Mouse (Mus musculus): ENCODE results near the gene Csrnp3. TPM values are rescaled to one million over a fixed set of nuclear protein-coding genes. Genes with fewer than 3 reads are reported as not detected.

Gene Csrnp3
- polyA plus RNA-seq, 1 experiment: 1.1 TPM

- no peaks in the 10 kb centered on the region for H3K4me1 ChIP-seq (ENCODE audit: control insufficient read depth, insufficient read depth, low read length)
- H3K27ac ChIP-seq (ENCODE audit: insufficient read depth, low read depth, low read length): no peak overlapping the region
- no peak overlapping the region for H3K4me3 ChIP-seq (ENCODE audit: insufficient read depth, low read depth, low read length)
- no peaks in the 10 kb centered on the region for H3K27me3 ChIP-seq (replicated peaks; ENCODE audit: control insufficient read depth, insufficient read depth, low read length)
- WGBS: 87% methylated on average over 19 of the region's 19 CpGs
- DNase-seq: no peak
- no peaks in the 10 kb centered on the region for H3K36me3 ChIP-seq (ENCODE audit: control insufficient read depth, insufficient read depth, low read length)
- no peak for TF ChIP-seq POLR2A (IDR thresholded peaks at IDR 0.05; ENCODE audit: low read depth, low read length)
- TF ChIP-seq CTCF (conservative IDR thresholded peaks at IDR 0.05; ENCODE audit: insufficient read depth, insufficient read length, low read depth, low read length): no peak
Measured at GRCm38 (mm10) chr2:66008995-66009654, 163.6 kb downstream of the Csrnp3 start.

GRCm38 (mm10) chr2:66009677-66010076, 164.1 kb downstream of the Csrnp3 start:
- Histone ChIP-seq H3K36me3 (ENCODE audit: control insufficient read depth, insufficient read depth, low read length) (no peaks in the 10 kb centered on the region), H3K4me1 (ENCODE audit: control insufficient read depth, insufficient read depth, low read length) (no peaks in the 10 kb centered on the region), H3K27ac (ENCODE audit: insufficient read depth, low read depth, low read length) (no peak overlapping the region), H3K4me3 (ENCODE audit: insufficient read depth, low read depth, low read length) (no peak overlapping the region), H3K27me3 (replicated peaks; ENCODE audit: control insufficient read depth, insufficient read depth, low read length) (no peaks in the 10 kb centered on the region)
- 78% methylated on average over 2 of the region's 2 CpGs for WGBS
- TF ChIP-seq POLR2A (IDR thresholded peaks at IDR 0.05; ENCODE audit: low read depth, low read length) (no peak), CTCF (conservative IDR thresholded peaks at IDR 0.05; ENCODE audit: insufficient read depth, insufficient read length, low read depth, low read length) (no peak)
- DNase-seq: no peak

GRCm38 (mm10) chr2:66018711-66019110, 173.1 kb downstream of the Csrnp3 start:
- no peaks in the 10 kb centered on the region for H3K4me1 ChIP-seq (ENCODE audit: control insufficient read depth, insufficient read depth, low read length)
- TF ChIP-seq CTCF (conservative IDR thresholded peaks at IDR 0.05; ENCODE audit: insufficient read depth, insufficient read length, low read depth, low read length): no peak
- no peak for TF ChIP-seq POLR2A (IDR thresholded peaks at IDR 0.05; ENCODE audit: low read depth, low read length)
- H3K4me3 ChIP-seq (ENCODE audit: insufficient read depth, low read depth, low read length): no peak overlapping the region
- no peak overlapping the region for H3K27ac ChIP-seq (ENCODE audit: insufficient read depth, low read depth, low read length)
- WGBS: 76% methylated on average over 9 of the region's 9 CpGs
- no peaks in the 10 kb centered on the region for H3K36me3 ChIP-seq (ENCODE audit: control insufficient read depth, insufficient read depth, low read length)
- DNase-seq: no peak
- H3K27me3 ChIP-seq (replicated peaks; ENCODE audit: control insufficient read depth, insufficient read depth, low read length): no peaks in the 10 kb centered on the region

- Histone ChIP-seq H3K27ac (ENCODE audit: insufficient read depth, low read depth, low read length) (no peak overlapping the region), H3K4me1 (ENCODE audit: control insufficient read depth, insufficient read depth, low read length) (no peaks in the 10 kb centered on the region), H3K27me3 (replicated peaks; ENCODE audit: control insufficient read depth, insufficient read depth, low read length) (no peaks in the 10 kb centered on the region), H3K36me3 (ENCODE audit: control insufficient read depth, insufficient read depth, low read length) (no peaks in the 10 kb centered on the region), H3K4me3 (ENCODE audit: insufficient read depth, low read depth, low read length) (no peak overlapping the region)
- DNase-seq: no peak
- 86% methylated on average over 19 of the region's 19 CpGs for WGBS
- TF ChIP-seq POLR2A (IDR thresholded peaks at IDR 0.05; ENCODE audit: low read depth, low read length): no peak
- TF ChIP-seq CTCF (conservative IDR thresholded peaks at IDR 0.05; ENCODE audit: insufficient read depth, insufficient read length, low read depth, low read length): no peak
Measured at GRCm38 (mm10) chr2:66019235-66019634, 173.7 kb downstream of the Csrnp3 start.

- Histone ChIP-seq H3K27ac (ENCODE audit: insufficient read depth, low read depth, low read length) (no peak overlapping the region), H3K36me3 (ENCODE audit: control insufficient read depth, insufficient read depth, low read length) (no peaks in the 10 kb centered on the region)
- WGBS: 84% methylated on average over 9 of the region's 9 CpGs
Measured at GRCm38 (mm10) chr2:66023419-66023818, 177.9 kb downstream of the Csrnp3 start.

GRCm38 (mm10) chr2:66024837-66025236, 179.3 kb downstream of the Csrnp3 start:
- Histone ChIP-seq H3K27ac (ENCODE audit: insufficient read depth, low read depth, low read length) (no peak overlapping the region), H3K36me3 (ENCODE audit: control insufficient read depth, insufficient read depth, low read length) (no peaks in the 10 kb centered on the region), H3K4me3 (ENCODE audit: insufficient read depth, low read depth, low read length) (no peak overlapping the region), H3K27me3 (replicated peaks; ENCODE audit: control insufficient read depth, insufficient read depth, low read length) (no peaks in the 10 kb centered on the region), H3K4me1 (ENCODE audit: control insufficient read depth, insufficient read depth, low read length) (no peaks in the 10 kb centered on the region)
- no peak for DNase-seq
- TF ChIP-seq POLR2A (IDR thresholded peaks at IDR 0.05; ENCODE audit: low read depth, low read length) (no peak), CTCF (conservative IDR thresholded peaks at IDR 0.05; ENCODE audit: insufficient read depth, insufficient read length, low read depth, low read length) (no peak)
- WGBS: 88% methylated on average over 6 of the region's 6 CpGs

More at GRCm38 (mm10) chr2:66023419-66023818, 177.9 kb downstream of the Csrnp3 start:
- TF ChIP-seq POLR2A (IDR thresholded peaks at IDR 0.05; ENCODE audit: low read depth, low read length) (no peak), CTCF (conservative IDR thresholded peaks at IDR 0.05; ENCODE audit: insufficient read depth, insufficient read length, low read depth, low read length) (no peak)
- no peaks in the 10 kb centered on the region for H3K27me3 ChIP-seq (replicated peaks; ENCODE audit: control insufficient read depth, insufficient read depth, low read length)
- DNase-seq: no peak
- no peaks in the 10 kb centered on the region for H3K4me1 ChIP-seq (ENCODE audit: control insufficient read depth, insufficient read depth, low read length)
- no peak overlapping the region for H3K4me3 ChIP-seq (ENCODE audit: insufficient read depth, low read depth, low read length)

- Histone ChIP-seq H3K4me1 (ENCODE audit: control insufficient read depth, insufficient read depth, low read length) (no peaks in the 10 kb centered on the region), H3K27me3 (replicated peaks; ENCODE audit: control insufficient read depth, insufficient read depth, low read length) (no peaks in the 10 kb centered on the region), H3K27ac (ENCODE audit: insufficient read depth, low read depth, low read length) (no peak overlapping the region), H3K36me3 (ENCODE audit: control insufficient read depth, insufficient read depth, low read length) (no peaks in the 10 kb centered on the region), H3K4me3 (ENCODE audit: insufficient read depth, low read depth, low read length) (no peak overlapping the region)
- 37% methylated on average over 5 of the region's 5 CpGs for WGBS
- TF ChIP-seq CTCF (conservative IDR thresholded peaks at IDR 0.05; ENCODE audit: insufficient read depth, insufficient read length, low read depth, low read length) (no peak), POLR2A (IDR thresholded peaks at IDR 0.05; ENCODE audit: low read depth, low read length) (no peak)
- no peak for DNase-seq
Measured at GRCm38 (mm10) chr2:66028812-66029211, 183.2 kb downstream of the Csrnp3 start.
